Mouse (Mus musculus): ENCODE measurements around the gene Prss2.
"Not testable (repeated sequence)": the region's sequence is repeated elsewhere in the genome, so short reads cannot be mapped to it uniquely, and the experiment has no call there.

Prss2 gene

GRCm38 (mm10) chr6:41521487-41521886, at the start of gene Prss2:
Prss2 (plus strand) TSS chr6:41521787.
- DNase-seq (ENCODE audit: low read depth, low spot score) = no peak

- DNase-seq (ENCODE audit: low read depth, low spot score) = no peak
These were observed 22.2 kb upstream of the Prss2 start for GRCm38 (mm10) chr6:41499374-41499773.

DNA sequence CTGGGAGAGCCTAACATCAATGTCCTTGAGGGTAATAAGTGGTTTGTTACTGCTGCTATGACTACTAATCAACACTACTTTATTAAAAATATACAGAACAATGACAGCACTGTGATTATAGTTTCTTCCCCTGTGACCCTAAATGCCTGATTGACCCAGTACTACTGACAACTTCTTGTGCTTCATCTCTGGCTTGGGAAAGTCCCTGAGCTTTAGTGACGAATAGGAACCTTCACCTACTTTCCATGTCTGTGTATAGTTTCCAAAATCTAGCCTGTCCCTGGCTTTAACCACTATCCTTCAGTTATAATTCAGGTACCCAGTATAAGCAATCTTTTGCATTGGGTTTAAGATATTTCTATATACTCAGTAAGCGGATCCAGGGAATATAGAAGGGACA, 16.7 kb upstream of the Prss2 start:
- DNase-seq (ENCODE audit: low read depth, low spot score) = no peak

DNA sequence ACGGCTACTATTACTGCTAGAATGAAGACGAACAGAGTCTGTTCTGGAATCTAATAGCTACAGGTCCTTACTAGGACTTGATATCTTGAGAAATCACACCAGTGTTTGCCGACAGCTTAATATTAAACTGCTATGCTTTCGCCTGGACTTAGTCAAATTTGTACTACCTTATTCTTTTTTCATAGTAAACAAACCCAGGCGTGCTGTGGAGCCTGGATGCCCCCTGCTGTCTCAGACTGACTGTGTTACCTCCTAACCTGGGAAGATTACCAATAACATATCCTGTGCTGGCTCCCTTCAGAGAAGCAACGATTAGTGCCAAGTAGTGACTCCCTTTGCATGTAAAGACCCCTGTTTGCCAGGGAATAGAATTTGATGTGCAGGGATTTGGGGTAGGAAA, 16.3 kb upstream of the Prss2 start:
- DNase-seq (ENCODE audit: low read depth, low spot score) = peak; percentile 6

DNA sequence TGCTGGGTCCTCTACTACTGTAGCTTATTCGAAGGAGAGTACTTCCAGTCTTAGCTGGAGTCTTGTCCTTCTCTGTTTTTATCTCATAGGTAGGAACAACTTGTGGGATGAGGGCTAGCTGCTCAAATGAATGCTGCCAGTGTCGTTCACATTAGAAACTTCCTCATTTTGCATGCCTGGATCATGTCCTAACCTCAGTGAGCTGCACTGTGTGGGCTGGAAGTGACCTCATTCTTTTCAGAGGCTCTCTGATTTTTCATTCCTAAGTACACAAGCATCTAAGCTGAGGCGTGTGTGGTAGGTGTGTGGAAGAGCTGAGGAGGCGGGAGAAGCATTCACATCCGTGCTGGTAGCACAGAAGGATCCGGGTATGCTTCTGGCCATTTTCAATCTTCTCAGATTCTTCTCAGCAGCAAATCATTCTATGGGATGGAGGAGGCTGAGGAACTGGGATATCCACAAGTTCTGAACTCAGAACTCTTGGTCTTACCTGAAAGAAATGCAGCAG, 3.5 kb upstream of the Prss2 start:
- DNase-seq (ENCODE audit: low read depth, low spot score) = peak; percentile 50

DNA sequence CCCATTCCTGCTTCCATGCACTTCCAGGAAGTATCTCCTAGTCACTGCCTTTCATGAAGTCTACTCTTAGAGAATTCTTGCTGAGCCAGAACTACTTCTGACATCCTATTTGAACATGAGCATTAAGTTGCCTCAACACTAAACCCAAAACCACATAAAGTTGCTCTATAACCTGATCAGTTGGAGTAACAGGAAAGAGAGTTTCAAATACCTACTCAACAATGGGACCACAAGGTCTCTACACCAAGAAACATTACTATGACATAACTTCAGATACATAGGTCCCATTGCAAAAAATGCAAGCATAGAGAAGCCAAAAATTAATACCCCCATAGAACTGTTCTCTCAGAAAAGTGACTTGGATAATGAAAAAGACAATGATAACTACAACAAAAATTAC, 4.9 kb downstream of the Prss2 start:
- no peak for DNase-seq (ENCODE audit: low read depth, low spot score)

DNA sequence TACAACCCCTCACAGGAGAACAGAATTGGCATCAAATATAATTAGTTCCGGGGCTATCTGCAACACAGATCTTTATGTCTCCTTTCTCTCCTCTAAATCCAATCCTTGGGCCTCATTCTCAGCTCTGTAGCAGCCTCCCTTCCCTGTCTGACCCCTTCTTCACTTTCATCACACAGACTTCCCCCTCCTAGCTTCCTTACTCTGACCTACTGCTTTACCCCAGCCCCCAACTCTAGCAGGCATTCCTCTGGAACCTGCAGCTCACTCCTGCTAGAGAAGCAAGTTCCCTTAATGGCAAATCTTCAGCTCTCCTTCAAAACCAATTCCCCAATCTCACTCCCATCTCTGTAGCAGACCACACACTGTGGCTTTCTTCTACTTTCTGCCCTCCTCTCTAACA, 5.8 kb downstream of the Prss2 start:
- no peak for DNase-seq (ENCODE audit: low read depth, low spot score)

DNA sequence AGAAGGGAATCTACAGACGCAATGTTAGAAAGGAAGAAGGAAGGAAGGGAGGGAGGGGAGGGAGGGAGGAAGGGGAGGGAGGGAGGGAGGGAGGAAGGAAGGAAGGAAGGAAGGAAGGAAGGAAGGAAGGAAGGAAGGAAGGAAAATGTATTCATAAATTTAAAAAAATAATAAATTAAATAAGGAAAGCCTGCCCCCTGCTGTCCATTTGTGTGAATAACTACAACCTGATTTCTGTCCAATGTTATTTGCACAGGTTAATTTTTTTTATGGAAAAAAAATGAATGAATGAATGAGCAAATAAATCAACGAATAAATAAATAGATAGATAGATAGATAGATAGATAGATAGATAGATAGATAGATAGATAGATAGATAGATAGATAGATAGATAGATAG, 8.4 kb downstream of the Prss2 start:
- not testable (repeated sequence) for DNase-seq (ENCODE audit: low read depth, low spot score)

DNA sequence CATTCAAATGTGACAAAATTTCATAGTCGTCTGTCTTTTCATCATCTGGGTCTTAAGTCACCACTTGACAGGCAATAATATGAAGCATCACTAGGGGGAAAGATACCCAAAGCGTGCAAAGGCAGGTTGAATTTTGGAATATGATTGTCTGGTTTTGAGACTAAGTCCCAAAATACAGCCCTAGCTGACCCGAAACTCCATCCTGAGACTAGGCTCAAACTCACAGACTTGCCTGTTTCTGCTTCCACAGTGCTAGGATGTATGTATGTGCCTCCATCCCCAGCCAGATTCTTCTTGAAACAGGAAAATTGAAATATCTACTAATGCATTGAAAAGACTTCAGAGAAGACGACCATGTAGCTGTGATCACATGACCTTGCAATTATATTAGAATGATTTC, 10.6 kb downstream of the Prss2 start:
- DNase-seq (ENCODE audit: low read depth, low spot score) = no peak

DNA sequence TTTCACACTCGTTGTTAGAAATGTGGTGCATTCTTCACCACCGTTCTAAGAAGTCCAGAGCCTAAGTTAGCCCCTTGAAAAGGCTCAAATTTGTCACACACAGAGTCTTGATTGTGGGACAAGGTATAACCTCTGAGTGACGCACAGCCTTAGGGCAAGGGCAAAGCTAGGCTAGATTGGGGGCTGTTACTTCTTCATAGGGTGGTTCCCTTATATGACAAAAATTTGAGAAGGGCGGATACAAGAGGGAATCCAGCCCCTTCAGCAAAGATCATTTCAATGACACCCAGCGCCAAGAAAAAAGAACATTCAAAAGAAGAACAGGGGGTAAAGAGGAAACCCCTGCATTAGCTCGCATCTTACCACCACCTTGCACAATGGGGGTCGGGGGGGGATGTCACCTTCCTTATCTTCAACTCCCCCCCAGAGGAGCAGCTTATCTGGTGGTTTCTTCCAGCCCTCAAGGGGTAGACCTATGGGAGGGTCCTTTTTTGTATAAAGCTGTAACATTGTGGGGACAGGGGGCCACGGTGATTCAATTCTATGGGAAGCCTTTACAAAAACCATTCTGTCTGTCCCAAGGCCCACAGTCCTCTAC, 11.2 kb downstream of the Prss2 start:
- no peak for DNase-seq (ENCODE audit: low read depth, low spot score)

DNA sequence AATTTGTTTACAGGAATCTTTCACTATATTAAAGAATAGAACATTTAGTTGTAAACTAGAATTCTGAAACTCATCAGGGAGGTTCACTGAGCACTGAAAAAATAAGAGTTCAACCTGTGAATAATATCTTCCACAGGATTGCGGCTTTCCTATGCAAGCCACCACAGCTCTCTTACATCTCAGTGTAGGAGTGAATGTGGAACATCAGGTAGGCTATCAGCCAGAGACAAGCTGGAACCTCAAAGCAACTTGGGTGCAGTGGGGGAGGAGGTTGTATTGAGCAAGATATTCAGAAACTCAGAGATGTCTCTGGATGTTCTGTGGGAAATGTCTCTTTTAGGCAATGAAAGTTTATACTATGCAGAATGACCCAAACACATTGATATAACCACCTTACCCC, 15.8 kb downstream of the Prss2 start:
- no peak for DNase-seq (ENCODE audit: low read depth, low spot score)

GRCm38 (mm10) chr6:41538296-41538695, 16.7 kb downstream of the Prss2 start:
- DNase-seq (ENCODE audit: low read depth, low spot score) = not testable (repeated sequence)

GRCm38 (mm10) chr6:41540746-41541145, 19.2 kb downstream of the Prss2 start:
- no peak for DNase-seq (ENCODE audit: low read depth, low spot score)

- DNase-seq (ENCODE audit: low read depth, low spot score) = no peak
These were observed 20.2 kb downstream of the Prss2 start for GRCm38 (mm10) chr6:41541746-41542145.

DNA sequence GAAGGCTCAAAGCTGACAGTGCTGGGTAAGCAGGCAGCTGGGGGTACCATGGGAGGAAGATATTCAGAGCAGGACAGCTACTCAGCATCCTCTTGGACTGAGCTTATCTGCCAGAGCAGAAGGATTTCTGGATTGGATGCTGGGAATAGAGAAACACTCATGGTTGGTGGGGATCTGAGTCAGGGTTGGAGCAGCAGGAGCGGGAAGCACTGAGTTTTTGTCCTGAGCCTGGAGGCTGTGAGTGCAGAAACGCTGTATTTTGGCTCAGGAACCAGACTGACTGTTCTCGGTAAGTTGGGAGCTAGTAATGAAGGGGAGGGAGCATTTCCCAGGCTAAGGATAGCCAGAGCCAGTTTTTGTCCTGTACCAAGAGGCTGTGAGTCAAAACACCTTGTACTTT, 21.4 kb downstream of the Prss2 start:
- peak; percentile 53 for DNase-seq (ENCODE audit: low read depth, low spot score)

DNA sequence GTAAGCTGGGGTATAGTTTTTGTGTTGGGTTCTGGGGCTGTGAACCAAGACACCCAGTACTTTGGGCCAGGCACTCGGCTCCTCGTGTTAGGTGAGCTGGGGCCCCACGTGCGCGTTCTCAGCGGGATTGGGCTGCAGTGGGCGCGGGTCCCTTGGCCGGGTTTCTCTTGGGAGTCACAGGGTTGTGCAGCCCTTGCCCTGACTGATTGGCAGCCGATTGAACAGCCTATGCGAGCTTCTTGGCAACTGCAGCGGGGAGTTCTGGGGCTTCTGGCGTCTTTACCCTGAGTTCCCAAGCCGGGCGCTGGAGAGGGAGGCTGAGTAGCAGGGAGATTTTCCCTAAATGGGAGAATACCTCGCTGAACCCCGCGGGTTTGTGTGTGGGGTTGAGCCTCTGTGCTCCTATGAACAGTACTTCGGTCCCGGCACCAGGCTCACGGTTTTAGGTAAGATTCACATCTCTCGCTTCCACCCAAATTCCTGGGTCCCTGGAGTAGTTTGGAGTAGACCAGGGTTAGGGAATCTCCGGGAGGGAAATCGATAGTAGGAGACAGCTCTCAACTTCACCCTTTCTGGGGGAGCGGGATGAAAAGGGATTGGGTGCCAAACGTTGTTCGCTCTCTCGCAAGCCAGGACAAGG, 21.9 kb downstream of the Prss2 start:
- no peak for DNase-seq (ENCODE audit: low read depth, low spot score)

GRCm38 (mm10) chr6:41544381-41544924, 22.9 kb downstream of the Prss2 start:
- DNase-seq (ENCODE audit: low read depth, low spot score) = no peak

DNA sequence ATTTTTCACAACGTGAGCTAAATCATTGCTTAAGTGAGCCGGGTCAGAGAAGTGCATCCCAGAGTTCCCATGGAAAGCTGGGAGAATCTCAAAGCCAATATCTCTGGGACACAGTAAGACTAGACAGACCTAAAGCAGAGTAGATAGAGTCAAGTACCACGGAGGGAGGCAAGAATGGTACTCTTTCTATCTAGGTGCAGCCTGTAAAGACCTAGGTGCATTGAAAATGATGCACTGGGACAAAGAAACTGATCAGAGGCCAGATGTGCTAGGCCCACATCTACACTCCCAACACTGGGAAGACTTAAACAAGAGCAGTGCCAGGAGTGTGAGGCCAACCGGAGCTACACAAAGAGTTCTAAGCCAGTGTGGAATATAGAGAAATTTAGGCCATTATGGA, 23.7 kb downstream of the Prss2 start:
- no peak for DNase-seq (ENCODE audit: low read depth, low spot score)

DNA sequence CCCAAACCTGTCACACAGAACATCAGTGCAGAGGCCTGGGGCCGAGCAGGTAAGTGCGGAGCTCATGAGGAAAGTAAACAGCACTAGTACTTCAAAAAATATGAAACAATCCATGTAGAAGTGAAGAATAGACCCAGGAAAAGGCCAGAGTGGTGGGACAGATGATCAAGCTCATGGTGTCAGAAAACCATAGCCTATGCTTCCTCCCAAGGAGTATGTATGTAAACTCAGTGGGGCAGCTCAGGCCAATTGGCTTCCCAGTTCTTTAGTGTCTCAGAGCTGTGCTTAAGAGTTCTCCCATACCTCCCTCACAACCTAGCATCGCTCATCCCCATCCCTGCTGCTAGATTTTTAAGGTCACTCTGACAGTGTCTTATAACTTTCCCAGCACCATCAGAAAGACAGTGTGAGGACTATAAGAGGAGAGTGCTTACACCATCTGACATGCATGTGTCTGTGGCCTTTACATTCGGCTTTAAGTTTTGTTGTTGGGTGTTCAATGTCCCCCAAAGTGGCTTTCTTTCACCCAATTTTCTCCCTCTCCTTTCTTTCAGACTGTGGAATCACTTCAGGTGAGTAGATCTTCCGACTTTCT, 25.6 kb downstream of the Prss2 start:
- no peak for DNase-seq (ENCODE audit: low read depth, low spot score)

DNA sequence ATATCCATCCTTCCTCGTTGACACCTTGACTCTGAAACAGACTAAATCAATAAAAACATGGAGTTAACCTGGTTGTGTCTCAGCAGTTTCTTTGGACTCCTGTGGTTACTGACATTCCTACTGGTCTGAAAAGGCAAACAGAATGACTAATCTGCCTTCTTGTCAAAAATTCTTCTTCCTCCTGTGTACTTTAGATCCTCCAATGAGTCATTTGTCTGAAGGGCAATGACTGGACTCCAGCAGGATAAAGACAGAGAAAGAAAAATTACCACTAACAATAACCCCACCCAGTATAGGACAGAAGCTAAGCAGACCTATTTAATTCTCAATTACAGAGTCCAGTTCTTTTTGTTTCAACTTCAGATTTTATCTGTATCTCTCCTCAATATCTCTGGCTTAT, 26.7 kb downstream of the Prss2 start:
- no peak for DNase-seq (ENCODE audit: low read depth, low spot score)

- peak; percentile 74 for DNase-seq (ENCODE audit: low read depth, low spot score)
These were observed 31.9 kb downstream of the Prss2 start for GRCm38 (mm10) chr6:41553356-41554010.

All from brain, adult 2 months (tissue).